Mouse (Mus musculus): ENCODE measurements around the gene 2310039H08Rik.

DNA sequence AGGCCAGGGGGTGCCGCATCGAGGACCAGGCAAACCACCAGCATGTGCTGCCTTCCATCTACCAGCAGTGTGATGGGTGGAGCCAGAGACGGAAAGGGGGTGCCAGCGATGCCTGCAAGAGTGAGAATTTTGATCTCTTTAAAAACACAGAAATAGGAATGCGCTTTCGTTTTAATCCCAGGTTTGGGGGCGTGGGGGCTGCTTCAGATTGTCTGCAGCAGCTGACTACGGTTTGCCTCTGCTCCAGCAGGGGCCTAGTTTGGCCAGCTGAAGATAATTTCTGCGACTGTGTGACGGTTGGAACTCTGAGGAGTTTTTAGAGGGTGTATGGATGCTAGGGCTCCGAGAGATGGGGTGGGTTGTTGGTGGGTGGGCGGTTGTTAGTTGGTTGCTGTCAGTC is 13.7 kb upstream of the 2310039H08Rik start:
- no peak for TF ChIP-seq CTCF (IDR thresholded peaks at IDR 0.05)
- no peak for TF ChIP-seq EP300 (IDR thresholded peaks at IDR 0.05; ENCODE audit: insufficient read depth, low read depth, low read length)

Measured in heart, adult 2 months (tissue).